Mouse (Mus musculus): ENCODE measurements at regions not wholly inside any gene's neighbourhood (a gene's known extent, or its start where the extent isn't known, plus 50 kb on each side); places are given as distances from the start of the nearest gene placed in this dataset.
A peak's percentile ranks its signal among the peaks of the same experiment; 100 is the strongest.

GRCm38 (mm10) chr17:67569865-67570264 is 62.7 kb downstream of the Lrrc30 start:
- DNase-seq, result no peak

GRCm38 (mm10) chr17:67566216-67566615 is 66.3 kb downstream of the Lrrc30 start:
- DNase-seq, result no peak

GRCm38 (mm10) chr17:67565746-67566145 is 66.8 kb downstream of the Lrrc30 start:
- no peak for DNase-seq

- DNase-seq, result no peak
Observed at GRCm38 (mm10) chr17:67564845-67565244, 67.7 kb downstream of the Lrrc30 start.

- DNase-seq, result no peak
Observed at GRCm38 (mm10) chr17:67563036-67563435, 69.5 kb downstream of the Lrrc30 start.

- no peak for DNase-seq
Observed at GRCm38 (mm10) chr17:67561802-67562201, 70.7 kb downstream of the Lrrc30 start.

GRCm38 (mm10) chr17:67557351-67557870 is 75.1 kb downstream of the Lrrc30 start:
- DNase-seq, result no peak

GRCm38 (mm10) chr17:67552581-67553139 is 79.9 kb downstream of the Lrrc30 start:
- DNase-seq, result no peak

- no peak for DNase-seq
Observed at GRCm38 (mm10) chr17:67548966-67549700, 83.4 kb downstream of the Lrrc30 start.

- DNase-seq, result no peak
Observed at GRCm38 (mm10) chr17:67544410-67544809, 88.1 kb downstream of the Lrrc30 start.

- DNase-seq, result no peak
Observed at GRCm38 (mm10) chr17:67532331-67532730, 100.2 kb downstream of the Lrrc30 start.

- DNase-seq, result no peak
Observed at GRCm38 (mm10) chr17:67520848-67521411, 111.6 kb downstream of the Lrrc30 start.

- no peak for DNase-seq
Observed at GRCm38 (mm10) chr17:67515601-67516147, 116.8 kb downstream of the Lrrc30 start.

GRCm38 (mm10) chr17:67514387-67515241 is 117.9 kb downstream of the Lrrc30 start:
- no peak for DNase-seq

- no peak for DNase-seq
Observed at GRCm38 (mm10) chr17:67512699-67513450, 119.6 kb downstream of the Lrrc30 start.

GRCm38 (mm10) chr17:67512008-67512407 is 120.5 kb downstream of the Lrrc30 start:
- DNase-seq, result no peak

GRCm38 (mm10) chr17:67509921-67510320 is 122.6 kb downstream of the Lrrc30 start:
- no peak for DNase-seq

- DNase-seq, result peak; percentile 49 to 55
Observed at GRCm38 (mm10) chr17:67509091-67509618, 123.4 kb downstream of the Lrrc30 start.

- DNase-seq, result no peak
Observed at GRCm38 (mm10) chr17:67508353-67508752, 124.2 kb downstream of the Lrrc30 start.

- DNase-seq, result no peak
Observed at GRCm38 (mm10) chr17:67506466-67506865, 126.1 kb downstream of the Lrrc30 start.

- no peak for DNase-seq
Observed at GRCm38 (mm10) chr17:67504502-67505033, 128.0 kb downstream of the Lrrc30 start.
